In genomic region chr1:165662426-165663192, GRCm38 (mm10) we compare ENCODE assay signal across 10 mouse cellular contexts. TPM values are rescaled to one million over a fixed set of nuclear protein-coding genes. Genes with fewer than 3 reads are reported as not detected.
DNase-seq lines count a peak whose midpoint lies in the region; ATAC-seq and TF ChIP-seq lines count a peak whose summit lies in the region.
"Had no signal": no experiment of that assay in that cellular context is flagged by ENCODE, and none has a peak within 500 bp of the region (broad histone marks: within the 10 kb centered on the region; RNA-seq: fewer than 3 reads in every experiment).

No protein-coding gene starts in this region.

- no peak overlapping the region for H3K9ac ChIP-seq in embryonic facial prominence, embryonic 12.5 days
- peak overlapping the region; percentile 30; the same call in 1 of the 2 replicates for H3K9ac ChIP-seq in hindbrain, embryonic 16.5 days (ENCODE audit: low read depth, low read length)
- H3K9ac ChIP-seq: embryonic facial prominence, embryonic 15.5 days had no signal

- TF ChIP-seq CTCF in gastrocnemius, adult 2 months (IDR thresholded peaks at IDR 0.05): no peak

- H3K4me3 ChIP-seq in gastrocnemius, adult 2 months: peak overlapping the region; percentile 20
- no peak overlapping the region for H3K4me3 ChIP-seq in embryonic facial prominence, embryonic 12.5 days
- H3K4me3 ChIP-seq in hindbrain, embryonic 16.5 days (ENCODE audit: low read length): no peak overlapping the region
- H3K4me3 ChIP-seq: embryonic facial prominence, embryonic 15.5 days had no signal

- no peaks in the 10 kb centered on the region for H3K9me3 ChIP-seq in embryonic facial prominence, embryonic 12.5 days
- no peaks in the 10 kb centered on the region for H3K9me3 ChIP-seq in hindbrain, embryonic 16.5 days (ENCODE audit: control insufficient read depth, low read length)
- H3K9me3 ChIP-seq: embryonic facial prominence, embryonic 15.5 days had no signal

- peak overlapping the region; percentile 84 for H3K27ac ChIP-seq in gastrocnemius, adult 2 months
- H3K27ac ChIP-seq in embryonic facial prominence, embryonic 12.5 days: 0 out of 2 replicates have a peak overlapping the region, but pooled peaks have one; percentile 46
- H3K27ac ChIP-seq in hindbrain, embryonic 16.5 days (ENCODE audit: low read depth, low read length): 0 out of 2 replicates have a peak overlapping the region, but pooled peaks have one; percentile 32
- H3K27ac ChIP-seq: embryonic facial prominence, embryonic 15.5 days had no signal

- no peak for ATAC-seq in embryonic facial prominence, embryonic 12.5 days (ENCODE audit: insufficient number of reproducible peaks, insufficient read depth, low FRiP score, low TSS enrichment)
- no peak for ATAC-seq in hindbrain, embryonic 16.5 days
- no peak for ATAC-seq in activated CD4-positive, CD25-positive, alpha-beta regulatory T cell, adult 4 months
- ATAC-seq: inflammation-experienced regulatory T-cells, adult 6 months had no signal

- WGBS in embryonic facial prominence, embryonic 12.5 days: 54% methylated on average over 15 of the region's 15 CpGs
- WGBS in hindbrain, embryonic 16.5 days: 34% methylated on average over 15 of the region's 15 CpGs

- H3K27me3 ChIP-seq in embryonic facial prominence, embryonic 12.5 days: no peaks in the 10 kb centered on the region
- H3K27me3 ChIP-seq in hindbrain, embryonic 16.5 days (replicated peaks; ENCODE audit: control insufficient read depth, insufficient read depth, low read length): no peaks in the 10 kb centered on the region
- H3K27me3 ChIP-seq: embryonic facial prominence, embryonic 15.5 days had no signal

- intact Hi-C loops in gastrocnemius, adult 2 months (cut with DNase I): loop anchor here (2.0 kb wide), 1 partner anchor 14 kb away; no protein-coding TSS in a partner anchor
- intact Hi-C loops in gastrocnemius, postnatal 14 days (cut with DNase I; ENCODE audit: low total_unique reads): loop anchor here (5.0 kb wide), 1 partner anchor 75 kb away; no protein-coding TSS in a partner anchor

- no peaks in the 10 kb centered on the region for H3K36me3 ChIP-seq in embryonic facial prominence, embryonic 12.5 days
- H3K36me3 ChIP-seq in hindbrain, embryonic 16.5 days (ENCODE audit: control insufficient read depth, insufficient read depth, low read length): no peaks in the 10 kb centered on the region
- H3K36me3 ChIP-seq: embryonic facial prominence, embryonic 15.5 days had no signal

- H3K4me2 ChIP-seq in embryonic facial prominence, embryonic 12.5 days (replicated peaks): no peak overlapping the region
- no peak overlapping the region for H3K4me2 ChIP-seq in hindbrain, embryonic 16.5 days (ENCODE audit: low read length)
- H3K4me2 ChIP-seq: embryonic facial prominence, embryonic 15.5 days had no signal

- DNase-seq in gastrocnemius, adult 2 months: peak; percentile 68
- no peak for DNase-seq in gastrocnemius, postnatal 14 days
- DNase-seq in A20 (ENCODE audit: low read depth, low spot score): peak; percentile 93
- no peak for DNase-seq in ovary, adult 18-20 months (ENCODE audit: low spot score)
- DNase-seq in embryo, embryonic 9.5 days (ENCODE audit: extremely low spot score): no peak

- H3K4me1 ChIP-seq in embryonic facial prominence, embryonic 12.5 days: no peaks in the 10 kb centered on the region; the same call in 1 of the 2 replicates
- peaks cover 3% of the 10 kb centered on the region; the same call in 1 of the 2 replicates for H3K4me1 ChIP-seq in hindbrain, embryonic 16.5 days (ENCODE audit: control insufficient read depth, insufficient read depth, low read depth, low read length)

RNA-seq across cellular contexts. Expression of gene Mpzl1, which starts 28.3 kb away (rescaled TPM):
- total RNA-seq in gastrocnemius, adult 2 months (2021): 1 to 10 TPM; 7.0 to 8.7 TPM
- total RNA-seq in gastrocnemius, postnatal 14 days (2021): 10 to 100 TPM; 23.8 to 25.6 TPM
- polyA plus RNA-seq in embryonic facial prominence, embryonic 12.5 days (2016; fragmentation: Nextera tagmentation; extraction: Ambion mirVana): 164 and 169 TPM in 2 replicates
- 163 and 169 TPM in 2 replicates for polyA plus RNA-seq in hindbrain, embryonic 16.5 days (2015; fragmentation: Nextera tagmentation; extraction: Ambion mirVana)
- polyA plus RNA-seq in activated CD4-positive, CD25-positive, alpha-beta regulatory T cell, adult 4 months (2017; shearing (Covaris generic)): 1 to 10 TPM in 1 of 2 experiments, not detected in 1; 1.4 TPM

RNA-seq across cellular contexts. Expression of gene Rcsd1, which starts 46.9 kb away (rescaled TPM):
- total RNA-seq in gastrocnemius, adult 2 months (2021): 10 to 100 TPM; 93.3 to 95.0 TPM
- 100 to 1,000 TPM; 117 to 125 TPM for total RNA-seq in gastrocnemius, postnatal 14 days (2021)
- polyA plus RNA-seq in embryonic facial prominence, embryonic 12.5 days (2016; fragmentation: Nextera tagmentation; extraction: Ambion mirVana): 17.7 and 19.6 TPM in 2 replicates
- 9.5 and 12.5 TPM in 2 replicates for polyA plus RNA-seq in hindbrain, embryonic 16.5 days (2015; fragmentation: Nextera tagmentation; extraction: Ambion mirVana)
- 100 to 1,000 TPM; 110 to 112 TPM for polyA plus RNA-seq in activated CD4-positive, CD25-positive, alpha-beta regulatory T cell, adult 4 months (2017; shearing (Covaris generic))

Comparison
In these comparisons a context has a peak if more than half of its experiments do, and no peak if none do; other contexts are left out.
1. DNase-seq: peak in gastrocnemius, adult 2 months (single experiment) and A20 (single experiment); none in gastrocnemius, postnatal 14 days (single experiment), ovary, adult 18-20 months (single experiment) and embryo, embryonic 9.5 days (single experiment).
2. H3K27ac ChIP-seq: peak in every context shown above with its lines; median percentile 84 in gastrocnemius, adult 2 months; 46 in embryonic facial prominence, embryonic 12.5 days; 32 in hindbrain, embryonic 16.5 days.
3. RNA of gene Mpzl1, which starts 28.3 kb away (polyA plus RNA-seq): 163 to 169 TPM in hindbrain, embryonic 16.5 days and 164 to 169 TPM in embryonic facial prominence, embryonic 12.5 days; 1.4 TPM in activated CD4-positive, CD25-positive, alpha-beta regulatory T cell, adult 4 months; every median in the first group is over 10 times any median in the second.